Mouse (Mus musculus) heart, adult 11 months (tissue): ENCODE data around the gene Wdr43.

ENCODE experiments used
- DNase-seq: peaks from one replicate; pipeline ENCODE4 v3.0.0; 2022

The Wdr43 gene

GRCm38 (mm10) chr17:71707715-71708114 lies 92.0 kb downstream of the Wdr43 start:
- no peak for DNase-seq
